8 mouse cellular contexts compared by ENCODE assay signal in genomic region chr4:146579905-146580873, GRCm38 (mm10). TPM values are rescaled to one million over a fixed set of nuclear protein-coding genes. Genes with fewer than 3 reads are reported as not detected.
DNase-seq lines count a peak whose midpoint lies in the region; ATAC-seq and TF ChIP-seq lines count a peak whose summit lies in the region.
"Not testable (repeated sequence)": the region's sequence is repeated elsewhere in the genome, so short reads cannot be mapped to it uniquely, and the experiment has no call there.

No protein-coding gene starts in this region.

- 2% methylated on average over 14 of the region's 111 CpGs for WGBS in embryonic facial prominence, embryonic 10.5 days
- WGBS in forebrain, embryonic 15.5 days = 2% methylated on average over 9 of the region's 111 CpGs
- under 1% methylated on average over 16 of the region's 111 CpGs for WGBS in intestine, embryonic 15.5 days
- WGBS in limb, embryonic 13.5 days = no CpG with 5 or more reads among the region's 111 CpGs
- WGBS in lung, embryonic 15.5 days = 0% methylated on average over 19 of the region's 111 CpGs
- under 1% methylated on average over 21 of the region's 111 CpGs for WGBS in midbrain, embryonic 15.5 days
- WGBS in stomach, postnatal 0 days = 1% methylated on average over 13 of the region's 111 CpGs

- TF ChIP-seq EP300 in stomach, postnatal 0 days (optimal IDR thresholded peaks at IDR 0.05) = not testable (repeated sequence)

- H3K4me2 ChIP-seq in forebrain, embryonic 15.5 days (replicated peaks); lung, embryonic 15.5 days; midbrain, embryonic 15.5 days; stomach, postnatal 0 days (replicated peaks; ENCODE audit: low read depth): not testable (repeated sequence)
- 0 out of 2 replicates have a peak overlapping the region, but pooled peaks have one; percentile 31 for H3K4me2 ChIP-seq in intestine, embryonic 15.5 days (replicated peaks)
- peak overlapping the region; percentile 44; the same call in 1 of the 2 replicates for H3K4me2 ChIP-seq in limb, embryonic 13.5 days (replicated peaks)

- H3K4me3 ChIP-seq in embryonic facial prominence, embryonic 10.5 days = peak overlapping the region; percentile 42
- not testable (repeated sequence) for H3K4me3 ChIP-seq in forebrain, embryonic 15.5 days; intestine, embryonic 15.5 days (replicated peaks); lung, embryonic 15.5 days; midbrain, embryonic 15.5 days; stomach, postnatal 0 days (ENCODE audit: low read depth, low read length)
- H3K4me3 ChIP-seq in limb, embryonic 13.5 days = 0 out of 2 replicates have a peak overlapping the region, but pooled peaks have one; percentile 22

- not testable (repeated sequence) for H3K9ac ChIP-seq in forebrain, embryonic 15.5 days (replicated peaks); intestine, embryonic 15.5 days; limb, embryonic 13.5 days; lung, embryonic 15.5 days; midbrain, embryonic 15.5 days; stomach, postnatal 0 days (ENCODE audit: low read length)

- ATAC-seq in forebrain, embryonic 15.5 days (replicated peaks) = peak; percentile 67
- peak; percentile 56 to 71 for ATAC-seq in hematopoietic stem cell, adult 5-6 weeks (replicated peaks in 1 of 2; ENCODE audit: insufficient read depth in 1 of 2, low FRiP score in 2 of 2, low TSS enrichment in 1 of 2, low read depth in 1 of 2, poor library complexity in 2 of 2, severe bottlenecking in 2 of 2)
- ATAC-seq in intestine, embryonic 15.5 days = peak; percentile 98
- ATAC-seq in limb, embryonic 13.5 days (ENCODE audit: low FRiP score, low read depth) = peak; percentile 81
- ATAC-seq in lung, embryonic 15.5 days (ENCODE audit: borderline replicate concordance, extremely low read depth, low FRiP score, low TSS enrichment) = peak; percentile 73; the same call in 1 of the 2 replicates
- ATAC-seq in midbrain, embryonic 15.5 days (replicated peaks) = peak; percentile 82
- peak; percentile 70 for ATAC-seq in stomach, postnatal 0 days (ENCODE audit: low FRiP score, low TSS enrichment)

- H3K36me3 ChIP-seq in embryonic facial prominence, embryonic 10.5 days (replicated peaks); forebrain, embryonic 15.5 days; intestine, embryonic 15.5 days; limb, embryonic 13.5 days; lung, embryonic 15.5 days; midbrain, embryonic 15.5 days (replicated peaks); stomach, postnatal 0 days (ENCODE audit: control insufficient read depth, insufficient read depth, low read length): not testable (repeated sequence)

- DNase-seq in embryonic facial prominence, embryonic 10.5 days (ENCODE audit: low spot score); stomach, postnatal 0 days (ENCODE audit: low spot score): not testable (repeated sequence)

- not testable (repeated sequence) for TF ChIP-seq CTCF in stomach, postnatal 0 days (IDR thresholded peaks at IDR 0.05; ENCODE audit: low read depth)

- H3K27ac ChIP-seq in embryonic facial prominence, embryonic 10.5 days (replicated peaks); forebrain, embryonic 15.5 days (replicated peaks); intestine, embryonic 15.5 days; limb, embryonic 13.5 days; lung, embryonic 15.5 days; midbrain, embryonic 15.5 days; stomach, postnatal 0 days (replicated peaks): not testable (repeated sequence)

- not testable (repeated sequence) for H3K4me1 ChIP-seq in embryonic facial prominence, embryonic 10.5 days; forebrain, embryonic 15.5 days; intestine, embryonic 15.5 days (replicated peaks); limb, embryonic 13.5 days; lung, embryonic 15.5 days; midbrain, embryonic 15.5 days; stomach, postnatal 0 days (replicated peaks; ENCODE audit: control insufficient read depth, insufficient read depth)

- H3K9me3 ChIP-seq in embryonic facial prominence, embryonic 10.5 days; forebrain, embryonic 15.5 days; intestine, embryonic 15.5 days; limb, embryonic 13.5 days; lung, embryonic 15.5 days; midbrain, embryonic 15.5 days; stomach, postnatal 0 days (ENCODE audit: control insufficient read depth, low read length): not testable (repeated sequence)

- not testable (repeated sequence) for H3K27me3 ChIP-seq in embryonic facial prominence, embryonic 10.5 days (replicated peaks; ENCODE audit: low read depth, poor library complexity, severe bottlenecking); forebrain, embryonic 15.5 days; intestine, embryonic 15.5 days (replicated peaks); limb, embryonic 13.5 days; lung, embryonic 15.5 days; midbrain, embryonic 15.5 days (replicated peaks); stomach, postnatal 0 days (ENCODE audit: control insufficient read depth, insufficient read depth, low read length)

RNA-seq across cellular contexts. Expression of gene Zfp993, which starts 30.6 kb away (rescaled TPM):
- 3.5 and 3.6 TPM in 2 replicates for polyA plus RNA-seq in embryonic facial prominence, embryonic 10.5 days (2016; fragmentation: Nextera tagmentation; extraction: Ambion mirVana)
- polyA plus RNA-seq in forebrain, embryonic 15.5 days (2015; fragmentation: Nextera tagmentation; extraction: Ambion mirVana) = 0.56 and 1.3 TPM in 2 replicates
- total RNA-seq in hematopoietic stem cell, adult 5-6 weeks (2017) = 25.4 and 35.0 TPM in 2 replicates
- 3.8 and 4.9 TPM in 2 replicates for polyA plus RNA-seq in intestine, embryonic 15.5 days (2015; fragmentation: Nextera tagmentation; extraction: Ambion mirVana)
- polyA plus RNA-seq in limb, embryonic 13.5 days (2015; fragmentation: Nextera tagmentation; extraction: Ambion mirVana) = 1.9 and 4.2 TPM in 2 replicates
- 1.7 and 1.8 TPM in 2 replicates for polyA plus RNA-seq in lung, embryonic 15.5 days (2015; fragmentation: Nextera tagmentation; extraction: Ambion mirVana)
- polyA plus RNA-seq in midbrain, embryonic 15.5 days (2015; fragmentation: Nextera tagmentation; extraction: Ambion mirVana) = 3.7 and 3.8 TPM in 2 replicates
- polyA plus RNA-seq in stomach, postnatal 0 days (2015; fragmentation: Nextera tagmentation; extraction: Ambion mirVana) = 0.46 and 0.98 TPM in 2 replicates
